Mouse (Mus musculus): ENCODE measurements around the gene Wdsub1.

Wdsub1 gene

DNA sequence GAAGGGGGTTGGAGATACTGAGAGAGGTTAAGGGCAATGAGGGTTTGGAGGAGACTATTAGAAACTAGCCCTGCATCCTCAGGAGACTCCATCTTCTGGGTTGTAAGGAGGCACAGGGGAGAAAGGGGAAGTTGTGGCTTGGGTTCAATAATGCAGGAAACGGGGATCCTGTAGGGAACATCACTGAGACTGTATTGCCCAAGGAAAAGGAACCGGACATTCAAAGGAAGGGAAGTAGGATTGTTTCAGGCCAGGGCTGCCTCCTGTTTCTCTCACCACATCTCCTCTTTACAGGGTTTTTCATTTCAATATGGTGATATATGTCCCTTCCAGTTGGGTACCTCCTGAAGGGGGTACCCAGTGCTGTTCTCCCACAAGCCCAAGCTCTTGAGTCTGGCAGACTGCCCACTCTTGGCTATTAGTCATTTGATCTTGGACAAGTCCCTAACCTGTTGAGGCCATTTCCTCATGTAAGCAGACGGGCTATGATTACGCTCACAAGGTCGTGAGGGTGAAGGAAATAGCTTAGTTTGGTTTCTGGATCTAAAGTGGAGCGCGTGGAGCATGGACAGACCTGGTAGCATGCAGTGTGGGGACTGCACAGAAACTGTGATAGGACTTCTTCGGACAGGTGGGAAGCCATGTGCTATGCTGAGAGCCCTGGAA is 79.5 kb downstream of the Wdsub1 start:
- DNase-seq (ENCODE audit: low spot score), result no peak

All from spleen, adult 12 weeks (tissue).